Comparison of ENCODE assay signal across 11 mouse cellular contexts in the genomic region with DNA sequence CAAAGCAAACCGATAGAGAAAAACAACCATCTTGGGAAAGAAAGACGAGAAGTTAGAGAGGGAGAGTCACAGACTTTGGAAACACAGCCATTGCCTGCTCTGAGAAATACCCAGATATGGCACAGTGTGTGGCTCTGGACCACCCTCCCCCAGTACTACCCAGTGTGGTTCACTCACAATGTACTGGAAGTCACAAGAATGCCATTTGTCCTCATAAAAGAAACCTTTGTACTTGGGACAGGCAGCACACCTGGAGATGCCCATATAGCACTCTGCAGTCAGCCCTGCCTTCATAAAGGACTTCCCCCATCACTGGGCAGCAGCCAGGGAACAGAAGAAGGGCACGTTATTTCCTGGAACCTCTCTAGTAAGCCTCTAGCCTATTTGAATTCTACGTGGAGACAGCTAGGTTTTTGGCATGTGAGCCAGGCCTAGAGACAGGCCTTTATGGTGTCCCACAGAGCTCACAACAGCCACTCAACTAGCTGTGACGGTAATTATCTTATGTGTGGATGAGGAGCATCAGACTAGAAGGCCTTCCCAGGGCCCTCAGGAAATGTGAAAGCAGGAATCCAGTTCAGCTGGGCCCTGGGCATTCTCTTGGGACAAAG.
DNase-seq lines count a peak whose midpoint lies in the region; ATAC-seq lines count a peak whose summit lies in the region.
"Had no signal": no experiment of that assay in that cellular context is flagged by ENCODE, and none has a peak within 500 bp of the region (broad histone marks: within the 10 kb centered on the region; RNA-seq: fewer than 3 reads in every experiment).

No protein-coding gene starts in this region.

- H3K9me3 ChIP-seq in limb, embryonic 12.5 days = no peaks in the 10 kb centered on the region
- no peaks in the 10 kb centered on the region for H3K9me3 ChIP-seq in limb, embryonic 10.5 days (replicated peaks)
- no peaks in the 10 kb centered on the region for H3K9me3 ChIP-seq in hindbrain, embryonic 14.5 days (ENCODE audit: control insufficient read depth, low read length)
- no peaks in the 10 kb centered on the region for H3K9me3 ChIP-seq in limb, embryonic 13.5 days
- H3K9me3 ChIP-seq: heart, embryonic 10.5 days had no signal

- H3K36me3 ChIP-seq in limb, embryonic 12.5 days = no peaks in the 10 kb centered on the region
- H3K36me3 ChIP-seq in limb, embryonic 10.5 days = no peaks in the 10 kb centered on the region
- H3K36me3 ChIP-seq in hindbrain, embryonic 14.5 days (replicated peaks; ENCODE audit: control insufficient read depth, insufficient read depth) = no peaks in the 10 kb centered on the region
- H3K36me3 ChIP-seq in limb, embryonic 13.5 days = no peaks in the 10 kb centered on the region
- H3K36me3 ChIP-seq: heart, embryonic 10.5 days had no signal

- no peak overlapping the region for H3K4me2 ChIP-seq in limb, embryonic 12.5 days
- no peak overlapping the region for H3K4me2 ChIP-seq in hindbrain, embryonic 14.5 days (replicated peaks)
- H3K4me2 ChIP-seq in limb, embryonic 13.5 days (replicated peaks) = no peak overlapping the region

- ATAC-seq in limb, embryonic 12.5 days (ENCODE audit: insufficient number of reproducible peaks, insufficient read depth, low FRiP score, low TSS enrichment, low read depth) = no peak
- peak; percentile 35; the same call in 1 of the 2 replicates for ATAC-seq in hindbrain, embryonic 14.5 days (ENCODE audit: low FRiP score)
- ATAC-seq in limb, embryonic 13.5 days (ENCODE audit: low FRiP score, low read depth) = no peak
- ATAC-seq in activated CD4-positive, CD25-positive, alpha-beta regulatory T cell, adult 4 months = no peak
- ATAC-seq: Patski had no signal

- H3K27me3 ChIP-seq in limb, embryonic 12.5 days = no peaks in the 10 kb centered on the region
- no peaks in the 10 kb centered on the region for H3K27me3 ChIP-seq in limb, embryonic 10.5 days (ENCODE audit: low read depth, poor library complexity, severe bottlenecking)
- peaks cover 11% of the 10 kb centered on the region for H3K27me3 ChIP-seq in hindbrain, embryonic 14.5 days (ENCODE audit: control insufficient read depth, insufficient read depth, low read length)
- no peaks in the 10 kb centered on the region for H3K27me3 ChIP-seq in limb, embryonic 13.5 days
- H3K27me3 ChIP-seq: Patski had no signal

- 57% methylated on average over 5 of the region's 5 CpGs for WGBS in limb, embryonic 12.5 days
- 79% methylated on average over 5 of the region's 5 CpGs for WGBS in limb, embryonic 10.5 days
- WGBS in hindbrain, embryonic 14.5 days = 48% methylated on average over 5 of the region's 5 CpGs
- 53% methylated on average over 5 of the region's 5 CpGs for WGBS in limb, embryonic 13.5 days

- DNase-seq in heart, adult 11 months = peak; percentile 84
- DNase-seq in heart, postnatal 4 days = no peak
- DNase-seq in limb, embryonic 10.5 days (ENCODE audit: low spot score) = no peak
- DNase-seq in hindbrain, embryonic 14.5 days (ENCODE audit: low spot score) = no peak
- DNase-seq: cerebellum, adult 11 months; thymus, adult 2 months had no signal

- no peak overlapping the region for H3K4me3 ChIP-seq in limb, embryonic 12.5 days (replicated peaks)
- H3K4me3 ChIP-seq in limb, embryonic 10.5 days = no peak overlapping the region
- no peak overlapping the region for H3K4me3 ChIP-seq in hindbrain, embryonic 14.5 days (replicated peaks; ENCODE audit: low read length)
- H3K4me3 ChIP-seq in limb, embryonic 13.5 days = no peak overlapping the region
- H3K4me3 ChIP-seq: heart, embryonic 10.5 days had no signal

- 0 out of 2 replicates have a peak overlapping the region, but pooled peaks have one; percentile 56 for H3K27ac ChIP-seq in limb, embryonic 12.5 days
- H3K27ac ChIP-seq in limb, embryonic 10.5 days = no peak overlapping the region
- H3K27ac ChIP-seq in hindbrain, embryonic 14.5 days = peak overlapping the region; percentile 0; the same call in 1 of the 2 replicates
- peak overlapping the region; percentile 52; the same call in 1 of the 2 replicates for H3K27ac ChIP-seq in limb, embryonic 13.5 days
- H3K27ac ChIP-seq: heart, embryonic 10.5 days had no signal

- peaks cover 41% of the 10 kb centered on the region for H3K4me1 ChIP-seq in limb, embryonic 12.5 days (replicated peaks)
- peaks cover 37% of the 10 kb centered on the region for H3K4me1 ChIP-seq in limb, embryonic 10.5 days
- peaks cover 28% of the 10 kb centered on the region for H3K4me1 ChIP-seq in hindbrain, embryonic 14.5 days (replicated peaks; ENCODE audit: control insufficient read depth, insufficient read depth, low read length)
- peaks cover 46% of the 10 kb centered on the region for H3K4me1 ChIP-seq in limb, embryonic 13.5 days

- no peak overlapping the region for H3K9ac ChIP-seq in limb, embryonic 12.5 days (replicated peaks)
- no peak overlapping the region for H3K9ac ChIP-seq in hindbrain, embryonic 14.5 days
- H3K9ac ChIP-seq in limb, embryonic 13.5 days = no peak overlapping the region
